Mouse (Mus musculus) embryo, embryonic 11 days (tissue): ENCODE data around the gene Rmnd1.

Source experiments
- DNase-seq: peaks from one replicate; pipeline ENCODE4 v3.0.0-alpha.2; 2015

Rmnd1 gene

DNA sequence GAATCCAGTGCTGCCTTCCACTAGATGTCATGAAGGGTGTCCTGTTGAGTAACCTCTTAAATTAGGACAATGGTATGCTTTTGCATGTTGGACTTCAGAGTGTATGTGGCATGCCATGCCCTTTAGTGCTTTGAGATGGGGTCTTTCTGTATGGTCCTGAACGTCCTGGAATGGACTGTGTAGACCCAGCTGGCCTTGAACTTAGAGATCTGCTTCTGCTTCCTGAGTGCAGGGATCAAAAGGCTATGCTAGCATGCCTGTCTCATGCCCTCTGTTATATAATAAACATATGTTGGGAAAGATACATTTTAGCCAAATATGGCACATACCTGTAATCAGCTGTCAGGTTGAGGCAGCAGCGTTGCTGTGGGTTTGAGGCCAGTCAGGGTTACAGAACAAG is 41.6 kb downstream of the Rmnd1 start:
- DNase-seq = no peak

DNA sequence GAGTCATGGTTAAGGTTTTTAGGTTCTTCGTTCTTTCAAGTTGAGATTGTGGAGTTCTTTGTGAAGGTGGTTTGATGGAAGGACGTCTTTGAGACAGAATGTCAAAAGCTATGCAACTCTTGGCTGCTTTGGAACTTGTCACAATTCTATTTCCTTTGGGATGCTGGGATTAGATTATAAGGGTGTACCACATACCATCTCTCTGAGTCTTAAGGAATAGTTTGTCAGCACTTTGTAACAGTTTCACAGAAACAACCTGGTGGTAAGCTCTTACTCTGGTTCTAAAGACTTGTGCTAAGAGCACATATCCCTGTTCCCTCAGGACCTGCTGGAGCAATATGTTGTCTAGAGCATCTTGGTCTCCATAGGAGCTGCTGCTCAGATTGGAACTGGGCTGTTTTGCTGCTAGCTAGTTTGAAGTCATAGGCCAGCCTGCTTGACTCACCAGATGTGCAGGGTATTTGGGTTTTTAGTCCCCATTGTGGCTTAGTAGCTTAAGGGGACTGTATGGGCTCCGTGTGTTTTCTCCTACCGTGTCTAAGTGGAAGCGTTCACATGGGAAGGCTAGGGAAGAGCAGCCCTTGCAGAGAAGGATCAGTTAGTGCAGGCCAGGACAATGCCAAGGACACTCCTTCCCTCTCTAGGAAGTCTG is 42.6 kb downstream of the Rmnd1 start:
- DNase-seq = no peak

DNA sequence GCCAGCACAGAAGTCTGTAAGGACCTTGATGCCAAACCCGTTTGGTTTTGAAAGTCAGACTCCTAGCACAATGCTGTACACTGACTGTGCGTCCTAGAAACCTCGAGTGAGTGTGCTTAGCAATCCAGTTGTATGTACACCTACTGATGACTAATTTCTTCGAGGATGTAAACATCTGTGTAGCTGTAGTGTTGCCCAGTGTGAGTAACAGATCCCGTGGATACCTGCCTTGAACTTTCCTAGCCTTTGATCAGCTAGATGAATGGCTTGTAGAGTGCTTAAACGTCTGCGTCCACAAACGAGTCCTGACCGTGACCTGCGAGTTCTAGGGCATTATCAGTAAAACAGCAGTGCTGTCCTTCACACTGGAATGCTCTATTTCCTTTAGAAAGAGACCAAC is 43.2 kb downstream of the Rmnd1 start:
- DNase-seq = no peak

DNA sequence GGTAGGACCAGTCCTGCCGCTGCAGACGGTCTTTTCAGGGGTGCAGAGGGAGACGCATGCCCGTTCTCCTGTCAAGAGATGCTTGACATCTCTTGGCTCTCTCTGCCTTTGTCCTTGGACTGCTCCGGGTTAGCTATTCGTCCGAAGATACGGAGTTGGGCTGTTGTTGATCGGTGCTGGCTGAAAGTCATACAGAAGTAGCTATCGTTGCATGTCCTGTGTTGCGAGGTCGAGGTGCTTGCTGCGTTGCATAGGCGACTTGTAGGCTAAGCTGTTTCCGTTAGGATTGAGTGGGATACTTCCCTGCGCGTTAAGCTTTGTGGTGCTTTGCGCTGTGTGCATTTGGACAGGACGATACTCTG is 43.8 kb downstream of the Rmnd1 start:
- no peak for DNase-seq

DNA sequence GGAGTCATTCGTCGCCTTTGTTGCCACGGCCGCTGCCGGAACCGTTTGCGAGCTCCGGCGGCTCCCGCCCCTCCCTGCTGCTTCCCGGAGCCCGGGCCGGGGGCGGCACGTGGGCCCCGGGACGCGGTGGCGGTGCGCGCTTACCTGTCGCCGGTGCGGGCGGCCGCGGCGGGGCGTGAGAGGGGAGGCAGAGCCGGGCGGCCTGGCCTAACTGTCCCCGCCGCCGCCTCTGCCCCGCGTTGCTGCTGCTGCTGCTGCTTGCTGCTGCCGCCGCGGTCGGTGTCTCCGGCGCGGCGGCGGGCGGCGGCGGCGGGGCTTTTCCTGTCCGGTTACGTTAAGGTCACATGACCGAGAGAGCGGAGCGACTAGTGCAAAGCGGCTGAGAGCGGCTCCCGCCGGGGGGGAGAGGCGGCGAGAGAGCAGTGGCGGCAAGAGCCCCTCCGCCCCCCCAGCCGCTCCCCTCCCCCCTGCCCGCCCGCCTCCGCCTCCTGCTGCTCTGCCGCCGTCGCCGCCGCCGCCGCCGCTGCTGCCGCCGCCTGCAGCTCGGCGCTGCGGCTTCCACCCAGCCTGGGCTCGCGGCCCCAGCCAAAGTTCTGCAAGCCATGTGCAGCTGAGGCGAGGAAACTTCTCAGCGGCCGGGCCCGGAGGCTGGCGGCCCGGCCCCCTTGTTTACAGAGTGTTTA is 44.3 kb downstream of the Rmnd1 start, which contains the start of gene Zbtb2:
TSS of gene Zbtb2 (minus strand) at position 408 of the 683 bp plus-strand sequence.
- DNase-seq = peak; percentile 79

DNA sequence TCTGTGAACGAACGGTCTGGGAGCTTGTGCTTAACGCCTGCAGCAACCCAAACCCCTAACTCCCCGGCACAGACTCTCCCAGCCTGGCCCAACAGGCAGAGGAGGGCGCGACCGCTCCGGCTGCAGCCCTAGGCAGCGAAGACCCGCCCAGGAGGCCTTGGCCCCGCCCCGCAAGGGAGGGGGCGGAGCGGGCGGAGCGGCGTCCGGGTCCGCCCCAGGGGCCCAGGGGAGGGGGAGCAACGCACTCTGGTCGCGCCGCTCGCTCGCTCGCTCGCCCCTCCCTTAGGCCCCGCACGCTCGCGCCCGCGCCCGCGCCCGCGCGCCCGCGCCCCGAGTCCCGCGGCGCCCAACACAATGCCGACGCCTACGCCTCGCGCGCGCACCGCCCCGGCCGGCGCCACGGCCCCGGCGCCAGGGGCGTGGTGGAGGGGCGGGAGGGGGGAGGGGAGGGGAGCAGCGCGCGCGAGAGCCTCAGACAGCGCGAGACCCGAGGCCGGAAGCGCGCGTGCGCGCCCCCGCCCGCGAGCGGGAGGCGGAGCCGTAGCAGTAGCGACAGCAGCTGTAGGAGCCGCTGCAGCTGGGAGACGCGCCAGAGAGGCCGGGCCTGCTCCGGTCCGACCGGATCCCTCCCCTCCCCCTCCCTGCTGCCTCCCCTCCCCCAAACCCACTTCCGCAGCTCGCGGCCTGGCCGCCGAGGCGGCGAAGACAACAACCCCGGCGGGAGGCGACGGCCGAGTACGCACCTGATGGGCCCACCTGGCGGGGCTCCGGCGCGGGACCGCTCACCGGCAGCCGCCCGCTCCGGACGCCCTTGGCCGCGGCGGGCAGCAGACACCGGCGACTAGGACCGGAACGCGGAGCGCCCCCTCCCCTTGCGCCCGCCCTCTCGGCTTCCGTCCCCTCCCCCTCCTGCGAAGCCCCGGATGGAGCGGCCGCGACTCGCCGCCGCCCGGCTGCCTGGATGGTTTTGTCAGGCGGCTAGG is 45.3 kb downstream of the Rmnd1 start:
- peak; percentile 98 for DNase-seq

DNA sequence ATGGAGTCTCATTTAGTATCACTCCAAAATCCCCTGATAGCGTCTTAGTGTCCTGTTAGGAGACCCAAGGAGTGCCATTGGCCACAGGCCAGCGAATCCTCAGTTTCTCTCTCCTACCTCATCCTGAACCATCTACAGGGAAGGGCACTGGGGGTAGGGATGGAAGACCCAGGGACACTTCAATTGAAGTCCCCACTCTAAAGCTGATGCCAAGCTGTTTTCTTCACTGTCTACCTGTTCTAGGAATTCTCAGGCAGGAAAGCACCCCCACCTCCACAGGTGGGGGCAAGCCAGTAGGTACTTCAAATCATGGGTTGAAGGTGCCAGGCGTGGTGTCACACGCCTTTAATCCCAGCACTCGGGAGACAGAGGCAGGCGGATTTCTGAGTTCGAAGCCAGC is 47.9 kb downstream of the Rmnd1 start:
- no peak for DNase-seq

DNA sequence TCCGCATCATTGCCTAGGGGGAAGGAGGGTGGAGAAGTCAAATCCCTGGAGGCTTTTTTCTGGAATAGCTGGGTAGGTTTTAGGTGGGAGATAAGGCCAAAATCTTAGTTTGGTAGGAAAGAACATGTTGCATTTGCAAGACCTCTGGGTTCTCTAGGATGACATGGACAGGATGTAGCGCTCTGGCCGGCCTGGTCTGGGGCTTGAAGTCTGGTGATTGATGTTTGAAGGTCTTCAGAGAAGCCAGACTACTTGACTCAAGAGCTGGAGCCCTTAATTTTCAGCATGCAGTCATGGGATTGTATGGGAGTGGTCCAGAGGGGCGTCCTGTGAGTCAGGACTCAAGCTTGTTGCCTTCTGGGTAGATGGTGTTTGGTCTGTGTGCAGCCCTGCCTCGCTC is 51.4 kb downstream of the Rmnd1 start:
- DNase-seq = no peak

DNA sequence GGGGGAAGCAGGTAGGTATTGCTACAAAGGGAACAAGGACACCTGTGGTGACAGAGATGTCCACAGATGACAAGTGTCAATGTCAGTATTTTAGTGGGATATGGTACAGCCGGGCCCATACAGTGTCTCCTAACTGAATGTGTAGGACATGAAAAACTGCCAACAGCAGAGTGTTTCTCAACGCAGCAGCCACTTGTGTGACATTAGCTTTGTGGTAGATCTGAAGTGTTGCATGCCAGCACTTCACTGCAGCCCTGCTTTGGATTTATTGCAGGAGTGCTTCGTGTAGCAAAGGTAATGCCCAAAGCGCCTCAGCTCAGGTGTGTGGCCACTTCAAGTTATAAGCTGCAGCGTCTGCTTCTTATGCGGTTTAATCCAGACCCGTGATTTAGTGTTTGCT is 55.3 kb downstream of the Rmnd1 start:
- no peak for DNase-seq

DNA sequence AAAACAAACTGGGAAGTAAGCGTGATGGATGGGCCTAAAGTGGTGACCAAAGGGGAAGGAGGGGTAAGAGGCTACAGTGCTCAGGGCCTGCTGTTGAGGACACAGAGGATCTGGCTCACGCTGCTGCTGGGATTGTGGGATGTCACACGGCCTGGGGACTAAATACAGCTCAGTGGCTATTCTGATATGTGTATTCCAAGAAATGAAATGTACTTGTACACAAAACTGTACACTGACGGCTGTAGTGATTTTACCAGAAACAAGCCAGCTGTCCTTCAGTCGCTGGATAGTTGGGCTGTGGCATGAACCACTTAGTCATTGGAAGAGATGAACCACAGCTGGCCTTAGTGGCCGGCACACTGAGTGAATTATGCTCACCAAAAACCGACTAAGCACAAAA is 55.7 kb downstream of the Rmnd1 start:
- no peak for DNase-seq

DNA sequence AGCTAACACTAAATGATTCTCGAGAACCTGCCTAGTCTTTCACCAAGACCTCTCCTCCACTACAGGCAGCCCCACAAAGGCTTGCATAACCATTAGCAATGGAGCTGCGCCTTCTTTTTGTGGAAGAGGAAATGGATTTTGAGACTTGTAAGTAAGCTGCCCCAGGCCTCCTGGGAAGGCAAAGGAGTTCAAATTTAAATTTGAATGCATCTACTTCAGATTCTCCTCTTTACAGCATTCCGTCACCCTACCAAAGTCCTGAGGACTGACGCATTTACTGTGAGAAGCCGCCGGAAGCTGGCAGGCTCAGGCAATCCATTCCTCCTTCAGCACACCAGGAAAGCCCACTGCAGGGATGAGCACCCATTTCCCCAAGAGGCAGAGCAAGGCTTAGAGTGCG is 56.9 kb downstream of the Rmnd1 start:
- DNase-seq = no peak

DNA sequence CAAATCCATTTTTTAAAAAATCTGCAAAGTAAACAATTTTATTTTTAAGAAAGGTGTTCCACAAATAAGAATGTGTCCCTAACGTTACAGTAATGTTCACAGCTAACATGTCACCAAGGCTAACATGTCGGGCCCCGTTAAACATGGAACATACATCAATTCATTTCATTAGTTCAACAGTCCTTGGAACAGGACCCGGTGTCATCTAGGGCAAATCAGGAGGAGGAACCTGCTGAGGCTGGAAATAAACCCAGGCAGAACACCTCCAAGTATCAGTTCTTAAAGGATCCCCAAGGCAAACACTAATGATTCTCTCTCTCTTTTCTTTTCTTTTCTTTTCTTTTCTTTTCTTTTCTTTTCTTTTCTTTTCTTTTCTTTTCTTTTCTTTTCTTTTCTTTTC is 57.5 kb downstream of the Rmnd1 start:
- DNase-seq = no peak

DNA sequence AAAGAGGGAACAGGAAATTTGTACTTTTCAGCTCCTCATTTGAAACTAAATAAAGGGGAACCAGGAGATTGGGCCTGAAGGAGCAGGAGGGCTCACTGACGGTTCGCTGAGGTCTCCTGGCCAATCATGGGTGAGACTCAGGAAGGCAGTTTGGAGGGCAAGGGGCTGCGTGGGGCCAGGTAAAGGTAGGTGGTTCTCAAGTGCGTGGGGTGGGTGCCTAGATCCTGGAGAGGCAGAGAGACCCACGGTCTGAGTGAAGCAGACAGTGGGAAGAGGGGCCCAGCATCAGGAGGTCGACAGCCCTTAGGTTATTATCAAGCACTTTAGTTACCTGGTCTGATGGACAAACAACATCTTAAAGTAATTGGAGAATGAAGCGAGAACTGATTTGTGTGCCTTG is 57.9 kb downstream of the Rmnd1 start:
- no peak for DNase-seq

DNA sequence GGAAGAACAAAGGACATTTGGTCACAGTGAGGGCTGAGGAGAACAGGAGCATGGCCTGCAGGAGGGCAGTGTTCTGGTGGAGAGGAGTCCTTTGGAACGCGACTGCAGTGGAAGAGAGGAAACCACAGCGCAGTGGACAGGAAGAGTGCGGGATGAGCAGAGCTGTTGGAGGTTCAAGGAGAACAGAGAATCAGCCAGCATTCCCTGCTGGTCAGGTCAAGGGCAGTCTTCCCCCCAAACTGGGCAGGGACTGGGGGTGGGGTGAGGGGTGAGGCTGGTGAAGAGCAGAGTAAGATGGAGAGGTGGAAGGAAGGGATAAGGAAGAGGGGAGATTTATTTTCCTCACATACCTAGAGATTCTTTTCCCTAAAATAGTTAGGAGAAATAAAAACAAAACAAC is 58.6 kb downstream of the Rmnd1 start:
- no peak for DNase-seq

DNA sequence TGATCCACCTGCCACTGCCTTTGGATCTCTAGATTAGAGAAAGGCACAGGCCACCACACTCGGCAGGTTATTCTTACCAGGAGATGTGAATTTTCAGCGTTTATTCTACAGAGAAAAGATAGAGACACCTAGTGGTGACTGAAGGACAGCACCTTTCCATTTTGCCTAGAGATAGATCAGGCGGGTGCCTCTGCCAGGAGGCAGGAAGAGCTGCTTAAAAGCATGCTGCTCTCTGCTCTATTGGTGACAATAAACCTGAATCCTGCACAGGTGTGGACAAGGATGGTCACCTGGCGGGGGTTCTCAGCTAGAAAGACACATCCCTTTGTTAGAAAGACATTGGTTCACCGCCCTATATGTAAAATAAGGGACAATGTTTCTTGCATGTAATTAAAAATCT is 60.2 kb downstream of the Rmnd1 start:
- DNase-seq = peak; percentile 65

DNA sequence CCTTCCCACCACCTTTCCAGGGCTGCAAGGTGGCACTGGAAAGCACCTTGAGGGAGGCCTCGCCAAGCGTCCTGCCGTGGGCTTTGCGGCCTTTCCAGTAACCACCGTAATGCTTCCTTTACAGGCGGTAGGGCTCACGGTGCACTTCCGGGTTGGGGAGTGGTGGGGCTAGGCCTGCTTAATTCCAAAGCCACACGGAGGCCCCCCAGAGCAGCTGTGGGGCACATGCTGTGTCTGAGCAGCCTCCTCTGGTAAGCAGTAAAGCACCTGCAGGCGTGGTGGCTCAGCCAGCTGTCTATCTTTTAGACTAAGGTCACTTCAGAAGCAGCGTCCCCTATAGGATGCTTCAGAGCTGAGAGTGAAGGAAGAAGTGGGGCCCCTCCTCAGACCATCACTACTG is 62.1 kb downstream of the Rmnd1 start:
- DNase-seq = no peak

DNA sequence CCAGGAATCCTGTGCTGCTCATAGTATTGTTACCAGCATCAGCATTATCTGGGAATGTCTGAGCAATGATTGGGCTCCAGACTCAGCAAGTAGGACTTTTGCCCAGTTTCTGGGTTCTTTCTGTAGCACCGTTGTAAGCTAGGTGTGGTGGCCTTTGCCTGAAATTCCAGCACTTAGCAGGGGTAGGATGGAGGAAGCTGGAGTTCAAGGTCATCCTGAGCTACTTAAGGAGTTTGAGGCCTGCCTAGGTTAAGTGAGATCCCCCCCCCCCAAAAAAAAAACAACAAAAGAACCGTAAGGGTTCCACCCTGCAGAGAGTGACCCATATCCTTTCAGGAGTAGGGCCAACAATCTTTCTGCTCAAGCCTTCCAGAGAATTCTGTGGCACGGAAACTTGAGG is 67.6 kb downstream of the Rmnd1 start:
- DNase-seq = no peak

DNA sequence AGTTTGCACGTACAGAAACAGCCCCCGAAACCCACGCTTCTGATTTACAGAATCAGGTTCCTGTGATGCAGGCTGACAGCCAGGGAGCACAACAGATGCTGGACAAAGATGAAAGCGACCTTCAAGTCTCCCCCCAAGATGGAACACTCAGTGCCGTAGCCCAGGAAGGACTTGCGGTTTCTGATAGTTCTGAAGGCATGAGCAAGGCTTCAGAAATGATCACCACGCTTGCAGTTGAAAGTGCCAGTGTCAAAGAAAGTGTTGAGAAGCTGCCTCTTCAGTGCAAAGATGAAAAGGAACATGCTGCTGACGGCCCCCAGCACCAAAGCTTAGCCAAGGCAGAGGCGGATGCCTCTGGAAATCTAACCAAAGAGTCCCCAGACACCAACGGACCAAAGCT is 74.8 kb downstream of the Rmnd1 start:
- no peak for DNase-seq

DNA sequence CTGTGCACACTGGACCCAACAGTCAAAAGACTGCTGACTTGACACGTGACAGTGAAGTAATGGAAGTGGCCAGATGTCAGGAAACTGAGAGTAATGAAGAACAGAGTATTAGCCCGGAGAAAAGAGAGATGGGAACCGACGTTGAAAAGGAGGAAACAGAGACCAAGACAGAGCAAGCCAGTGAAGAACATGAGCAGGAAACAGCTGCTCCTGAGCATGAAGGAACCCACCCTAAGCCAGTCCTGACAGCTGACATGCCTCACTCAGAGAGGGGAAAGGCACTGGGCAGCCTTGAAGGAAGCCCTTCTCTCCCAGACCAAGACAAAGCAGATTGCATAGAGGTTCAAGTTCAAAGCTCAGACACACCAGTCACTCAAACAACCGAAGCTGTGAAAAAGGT is 75.5 kb downstream of the Rmnd1 start:
- DNase-seq = no peak

DNA sequence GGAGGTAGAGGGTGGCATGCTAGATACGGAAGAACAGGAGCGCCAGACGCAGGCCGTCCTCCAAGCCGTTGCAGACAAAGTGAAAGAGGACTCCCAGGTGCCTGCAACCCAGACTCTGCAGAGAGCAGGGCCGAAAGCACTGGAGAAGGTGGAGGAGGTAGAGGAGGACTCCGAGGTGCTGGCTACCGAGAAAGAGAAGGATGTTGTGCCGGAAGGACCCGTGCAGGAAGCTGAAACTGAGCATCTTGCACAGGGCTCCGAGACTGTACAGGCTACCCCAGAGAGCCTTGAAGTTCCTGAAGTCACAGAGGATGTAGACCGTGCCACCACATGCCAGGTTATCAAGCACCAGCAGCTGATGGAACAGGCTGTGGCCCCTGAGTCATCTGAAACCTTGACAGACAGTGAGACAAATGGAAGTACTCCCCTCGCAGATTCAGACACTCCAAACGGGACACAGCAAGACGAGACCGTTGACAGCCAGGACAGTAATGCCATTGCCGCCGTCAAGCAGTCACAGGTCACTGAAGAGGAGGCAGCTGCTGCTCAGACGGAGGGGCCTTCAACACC is 76.2 kb downstream of the Rmnd1 start:
- no peak for DNase-seq

DNA sequence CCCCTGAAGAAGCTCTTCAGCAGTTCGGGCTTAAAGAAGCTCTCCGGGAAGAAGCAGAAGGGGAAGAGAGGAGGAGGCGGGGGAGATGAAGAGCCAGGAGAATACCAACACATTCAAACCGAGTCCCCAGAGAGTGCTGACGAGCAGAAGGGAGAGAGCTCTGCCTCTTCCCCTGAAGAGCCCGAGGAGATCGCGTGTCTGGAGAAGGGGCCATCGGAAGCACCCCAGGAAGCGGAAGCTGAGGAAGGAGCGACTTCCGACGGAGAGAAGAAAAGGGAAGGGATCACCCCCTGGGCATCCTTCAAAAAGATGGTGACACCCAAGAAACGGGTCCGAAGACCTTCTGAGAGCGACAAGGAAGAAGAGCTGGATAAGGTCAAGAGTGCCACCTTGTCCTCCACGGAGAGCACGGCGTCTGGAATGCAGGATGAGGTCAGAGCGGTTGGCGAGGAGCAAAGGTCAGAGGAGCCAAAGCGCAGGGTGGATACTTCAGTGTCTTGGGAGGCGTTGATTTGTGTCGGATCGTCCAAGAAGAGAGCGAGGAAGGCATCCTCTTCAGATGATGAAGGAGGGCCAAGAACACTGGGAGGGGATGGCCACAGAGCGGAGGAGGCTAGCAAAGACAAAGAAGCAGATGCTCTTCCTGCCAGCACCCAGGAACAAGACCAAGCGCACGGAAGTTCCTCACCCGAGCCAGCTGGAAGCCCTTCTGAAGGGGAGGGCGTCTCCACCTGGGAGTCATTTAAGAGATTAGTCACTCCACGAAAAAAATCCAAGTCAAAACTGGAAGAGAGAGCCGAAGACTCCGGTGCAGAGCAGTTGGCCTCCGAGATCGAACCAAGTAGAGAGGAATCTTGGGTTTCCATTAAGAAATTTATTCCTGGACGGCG is 77.6 kb downstream of the Rmnd1 start:
- DNase-seq = no peak
